Mouse (Mus musculus) CD8-positive naive resting alpha-beta T cell, adult 2 months (primary cell): Measurements from ENCODE around the gene Aadac.

ENCODE experiments used
- DNase-seq, 2 experiments: peaks; one replicate each; pipeline ENCODE4 v3.0.0; 2022; ENCODE audit warnings: low read depth in 2 of 2, low spot score in 2 of 2

The Aadac gene

GRCm38 (mm10) chr3:60025417-60025816 is at the start of gene Aadac:
Gene Aadac (plus strand): TSS chr3:60025717.
- DNase-seq = no peak

GRCm38 (mm10) chr3:60003622-60004021 is 21.9 kb upstream of the Aadac start:
- no peak for DNase-seq

GRCm38 (mm10) chr3:60006443-60006842 is 19.1 kb upstream of the Aadac start, which contains the start of gene Aadacl2:
Gene Aadacl2 (plus strand): TSS chr3:60006743.
- no peak for DNase-seq

GRCm38 (mm10) chr3:60031511-60031910 is 6.0 kb downstream of the Aadac start:
- DNase-seq = no peak

GRCm38 (mm10) chr3:60046221-60046913 is 20.9 kb downstream of the Aadac start:
- no peak for DNase-seq

GRCm38 (mm10) chr3:60053231-60053927 is 27.9 kb downstream of the Aadac start:
- no peak for DNase-seq

GRCm38 (mm10) chr3:60053931-60054330 is 28.4 kb downstream of the Aadac start:
- no peak for DNase-seq

- no peak for DNase-seq
Observed at GRCm38 (mm10) chr3:60056451-60056850, 30.9 kb downstream of the Aadac start.

- DNase-seq = no peak
Observed at GRCm38 (mm10) chr3:60057070-60057808, 31.7 kb downstream of the Aadac start.

- DNase-seq = no peak
Observed at GRCm38 (mm10) chr3:60057809-60058082, 32.2 kb downstream of the Aadac start.

- no peak for DNase-seq
Observed at GRCm38 (mm10) chr3:60078883-60079415, 53.4 kb downstream of the Aadac start.

GRCm38 (mm10) chr3:60080572-60080971 is 55.1 kb downstream of the Aadac start:
- no peak for DNase-seq

- no peak for DNase-seq
Observed at GRCm38 (mm10) chr3:60081648-60082047, 56.1 kb downstream of the Aadac start, which contains the start of gene Sucnr1. Gene Sucnr1 (plus strand): TSS chr3:60081869.

- no peak for DNase-seq
Observed at GRCm38 (mm10) chr3:60082746-60083145, 57.2 kb downstream of the Aadac start.

GRCm38 (mm10) chr3:60085729-60086128 is 60.2 kb downstream of the Aadac start:
- no peak for DNase-seq
